Mouse (Mus musculus): ENCODE measurements around the gene Lax1.
A peak's percentile ranks its signal among the peaks of the same experiment; 100 is the strongest.
"Not testable (repeated sequence)": the region's sequence is repeated elsewhere in the genome, so short reads cannot be mapped to it uniquely, and the experiment has no call there.

The Lax1 gene

GRCm38 (mm10) chr1:133688301-133688700 is 1.6 kb downstream of the Lax1 start:
- DNase-seq (ENCODE audit: low spot score), result no peak

DNA sequence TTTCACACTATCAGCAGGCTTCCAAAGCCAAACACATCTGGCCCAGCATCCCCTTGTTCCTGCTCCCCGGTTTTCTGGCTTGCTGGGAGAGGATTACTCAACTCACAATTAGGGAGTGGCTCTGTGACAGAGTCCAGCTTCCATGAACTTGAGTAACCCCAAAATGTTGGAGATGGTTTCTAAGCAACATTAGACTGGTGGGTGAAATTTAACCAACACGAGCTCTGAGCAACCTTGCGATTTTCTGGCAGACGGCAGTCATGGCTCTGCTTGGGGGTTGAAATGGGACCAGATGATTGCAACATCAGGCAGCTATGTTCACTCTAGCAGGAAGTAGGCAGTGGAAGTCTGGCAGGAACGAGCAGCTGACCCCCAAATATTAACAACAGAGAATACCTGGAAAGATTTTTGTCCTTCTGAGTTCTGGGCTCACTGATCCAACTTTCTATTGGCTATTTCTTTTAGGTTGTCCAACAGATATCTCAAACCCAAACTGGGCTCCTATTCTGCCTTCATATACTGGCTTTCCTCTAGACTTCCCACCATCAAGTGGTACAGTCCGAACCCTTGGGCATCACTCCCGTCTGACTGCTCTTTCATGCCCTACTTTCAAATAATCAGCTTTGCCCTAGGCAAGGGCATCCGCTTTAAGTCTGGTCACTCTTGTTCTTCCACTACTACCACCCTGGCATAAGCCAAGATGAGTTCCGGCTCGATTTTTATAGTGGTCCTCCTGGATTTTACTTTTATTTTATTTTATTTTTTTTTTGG is 4.0 kb downstream of the Lax1 start:
- no peak for DNase-seq (ENCODE audit: low spot score)

DNA sequence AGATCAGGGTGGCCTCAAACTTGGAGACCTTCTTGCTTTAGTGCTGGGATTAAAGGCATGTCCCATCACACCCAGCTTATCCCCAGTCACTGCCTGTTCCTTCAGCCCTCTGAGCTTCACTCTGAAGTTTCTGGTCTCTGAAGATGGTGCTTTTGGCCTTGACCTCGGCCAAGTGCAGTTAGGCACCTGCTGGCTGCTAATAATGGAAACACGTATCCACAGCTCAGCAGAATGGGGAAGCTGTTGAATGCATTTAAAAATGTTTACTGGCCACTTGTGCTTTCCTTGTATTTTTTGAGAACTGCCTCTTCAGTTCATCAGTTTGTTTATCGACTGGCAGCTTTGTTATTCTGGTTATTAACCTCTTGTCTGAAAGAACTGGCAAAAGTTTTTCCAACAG is 18.1 kb downstream of the Lax1 start:
- no peak for DNase-seq (ENCODE audit: low spot score)

DNA sequence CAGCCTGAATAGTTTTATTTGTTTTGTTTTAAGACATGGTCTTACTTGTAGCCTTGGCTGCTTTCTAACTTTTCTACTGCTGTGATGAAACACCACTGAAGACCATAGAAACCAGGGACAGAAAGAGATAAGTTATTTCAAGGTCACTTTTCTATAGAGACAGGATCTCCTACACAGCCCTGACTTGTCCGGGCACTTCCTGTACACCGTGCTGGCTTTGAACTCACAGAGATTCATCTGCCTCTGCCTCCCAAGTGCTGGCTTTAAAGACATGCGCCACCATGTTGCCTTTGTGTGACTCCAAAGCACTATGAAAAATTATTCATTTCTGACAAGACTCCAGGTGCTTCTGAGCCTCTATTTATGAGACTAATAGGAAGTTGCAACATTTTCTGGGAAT is 18.6 kb downstream of the Lax1 start:
- no peak for DNase-seq (ENCODE audit: low spot score)

GRCm38 (mm10) chr1:133670776-133671175 is 19.1 kb downstream of the Lax1 start:
- no peak for DNase-seq (ENCODE audit: low spot score)

- DNase-seq (ENCODE audit: low spot score), result no peak
Measured at GRCm38 (mm10) chr1:133670190-133670589, 19.7 kb downstream of the Lax1 start.

DNA sequence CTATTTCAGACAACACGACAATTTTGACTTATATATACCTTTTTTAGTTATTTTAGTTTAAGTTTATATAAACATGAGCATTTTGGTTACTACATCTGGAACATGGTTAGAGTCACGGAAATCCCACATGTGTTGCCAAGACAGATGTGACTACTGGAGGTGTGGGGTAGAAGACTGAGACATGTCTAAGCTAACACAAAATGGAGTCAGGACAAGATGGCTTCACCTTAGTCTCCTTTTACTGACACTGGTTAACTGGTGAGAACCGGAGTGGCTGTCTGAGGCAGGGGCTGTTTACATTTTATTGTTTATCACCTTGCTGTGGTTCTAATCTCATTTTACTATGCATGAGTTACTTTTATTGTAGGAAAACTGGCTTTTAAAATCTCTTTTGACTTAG is 21.3 kb downstream of the Lax1 start:
- DNase-seq (ENCODE audit: low spot score), result no peak

DNA sequence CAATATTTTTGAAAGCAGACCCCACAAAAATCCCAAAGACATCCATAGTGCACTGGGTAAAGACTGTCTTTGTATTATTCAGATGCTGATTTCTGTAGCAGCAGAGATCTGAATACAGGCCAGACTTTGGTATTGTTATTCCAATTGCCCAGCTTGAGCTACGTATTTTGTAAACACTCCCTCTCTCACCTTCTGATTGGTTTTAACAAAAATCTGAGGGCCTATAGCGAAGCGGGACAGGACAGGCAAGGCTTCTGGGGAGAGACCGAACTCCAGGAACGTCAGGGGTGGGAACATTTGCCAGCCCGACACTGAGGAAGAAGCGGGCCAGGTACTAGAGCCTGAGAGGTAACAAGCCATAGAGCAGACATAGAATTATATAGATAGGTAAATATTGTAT is 22.2 kb downstream of the Lax1 start:
- no peak for DNase-seq (ENCODE audit: low spot score)

GRCm38 (mm10) chr1:133665713-133666112 is 24.2 kb downstream of the Lax1 start:
- not testable (repeated sequence) for DNase-seq (ENCODE audit: low spot score)

DNA sequence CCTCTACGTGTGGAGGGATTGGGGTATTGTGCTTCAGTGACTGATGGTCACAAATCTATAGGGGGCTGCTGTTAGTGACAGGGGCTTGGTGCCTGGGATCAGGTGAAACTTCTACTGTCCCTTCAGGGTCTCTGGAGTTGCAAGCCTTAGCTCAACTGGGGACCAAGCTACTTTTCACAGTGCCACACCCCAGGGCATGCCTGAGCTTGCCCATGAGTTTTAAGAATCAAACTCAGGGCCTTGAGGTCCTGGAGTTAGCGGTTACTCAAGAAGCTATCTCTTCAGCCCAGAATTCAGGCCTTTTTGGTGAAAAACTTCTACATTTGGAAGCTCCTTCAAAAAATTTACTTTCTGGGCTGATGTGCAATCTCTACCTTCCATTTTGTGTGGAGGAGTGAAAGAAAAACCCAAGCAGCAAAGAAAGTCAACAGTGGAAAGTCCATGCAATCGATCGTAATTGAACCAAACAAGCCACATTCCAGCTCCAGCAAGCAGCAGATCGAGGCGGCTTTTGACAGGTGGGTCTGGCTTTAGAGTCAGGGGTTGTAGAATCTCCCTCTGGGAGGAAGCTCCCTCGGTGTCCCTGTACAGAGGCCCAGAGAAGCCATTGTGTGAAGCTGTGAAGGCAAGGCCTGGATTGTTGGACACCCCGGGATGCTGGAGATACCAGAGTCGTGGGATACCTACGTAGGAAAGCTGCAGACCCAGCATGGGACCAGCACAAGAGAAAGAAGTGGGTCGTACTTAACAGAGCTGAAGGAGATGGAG is 25.5 kb downstream of the Lax1 start:
- no peak for DNase-seq (ENCODE audit: low spot score)

- no peak for DNase-seq (ENCODE audit: low spot score)
Measured at GRCm38 (mm10) chr1:133663427-133663826, 26.5 kb downstream of the Lax1 start.

GRCm38 (mm10) chr1:133662941-133663340 is 27.0 kb downstream of the Lax1 start:
- no peak for DNase-seq (ENCODE audit: low spot score)

DNA sequence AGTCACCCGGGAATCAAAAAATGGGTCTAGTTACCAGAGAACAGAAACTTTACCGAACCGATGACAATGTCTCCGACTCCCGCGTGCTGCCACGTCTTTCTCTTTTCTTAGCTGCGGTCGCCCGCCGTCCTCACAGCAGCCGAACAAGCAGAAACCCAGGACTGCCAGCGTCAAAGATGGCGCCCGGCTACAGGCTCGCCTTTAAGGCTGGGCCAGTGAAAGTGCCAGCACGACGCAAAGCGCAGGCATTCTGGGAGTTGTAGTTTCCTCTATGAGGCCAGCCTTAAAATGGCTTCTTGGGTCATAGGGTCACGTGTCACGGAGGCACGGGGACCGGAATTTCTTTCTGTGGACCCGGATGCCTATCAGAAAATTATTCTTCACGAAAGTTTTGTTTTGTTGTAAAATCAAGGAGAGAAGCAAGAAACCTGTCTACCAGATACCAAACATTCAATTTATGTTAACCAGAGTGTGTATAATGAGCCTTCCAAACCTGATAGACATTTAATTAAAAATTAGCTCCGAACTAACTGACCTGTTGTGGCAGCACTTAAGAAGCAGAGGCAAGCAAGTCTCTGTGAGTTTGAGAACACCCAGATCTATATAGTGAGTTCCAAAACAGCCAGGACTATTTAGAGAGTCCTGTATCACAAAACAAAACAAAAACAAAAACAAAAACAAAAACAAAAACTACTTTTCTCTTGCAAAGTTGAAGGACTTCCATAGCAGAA is 28.5 kb downstream of the Lax1 start, which contains the start of gene Gm38394:
Gene Gm38394 (minus strand): TSS at position 116 of the 731 bp plus-strand sequence.
- DNase-seq (ENCODE audit: low spot score), result peak; percentile 86

DNA sequence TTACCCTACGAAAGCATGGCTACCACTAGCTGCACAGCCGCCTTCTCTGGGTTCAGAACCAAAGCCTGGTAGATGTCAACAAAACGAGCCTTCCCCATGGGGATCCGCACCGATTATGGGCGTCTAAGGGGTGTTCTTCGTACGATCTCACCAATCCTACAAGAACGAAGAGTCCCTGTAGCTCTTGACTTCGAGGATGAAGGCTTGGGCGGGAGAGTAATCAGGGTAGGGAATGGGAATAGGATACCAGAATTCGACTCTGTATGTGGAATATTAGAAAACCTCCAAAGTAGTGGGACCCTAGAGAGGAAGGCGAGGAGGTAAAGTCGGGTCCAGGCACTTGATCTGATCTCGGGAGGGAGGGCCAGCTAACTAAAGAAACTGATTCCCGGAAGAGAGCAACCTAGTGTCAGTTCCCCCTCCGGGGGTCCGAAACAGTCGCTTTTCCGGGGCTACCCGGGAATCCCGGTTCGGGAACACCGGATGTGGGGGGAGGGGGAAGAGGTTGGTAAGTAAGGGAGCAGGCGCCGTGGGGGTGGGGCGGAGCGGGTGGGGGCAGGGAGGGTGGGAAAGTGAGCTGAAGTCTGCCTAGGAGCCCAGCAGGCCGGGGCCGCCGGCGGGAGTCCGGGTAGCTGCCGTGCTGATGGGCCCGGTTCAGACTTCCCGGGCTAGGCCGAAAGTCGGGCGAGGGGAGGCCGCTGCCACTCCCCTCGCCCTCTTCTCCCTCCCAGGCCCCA is 29.3 kb downstream of the Lax1 start, which contains the start of gene Zbed6:
Gene Zbed6 (minus strand): TSS at position 420 of the 737 bp plus-strand sequence.
- no peak for DNase-seq (ENCODE audit: low spot score)

GRCm38 (mm10) chr1:133658878-133659277 is 31.0 kb downstream of the Lax1 start:
- DNase-seq (ENCODE audit: low spot score), result no peak

- DNase-seq (ENCODE audit: low spot score), result no peak
Measured at GRCm38 (mm10) chr1:133656811-133657210, 33.1 kb downstream of the Lax1 start.

- no peak for DNase-seq (ENCODE audit: low spot score)
Measured at GRCm38 (mm10) chr1:133653033-133653432, 36.9 kb downstream of the Lax1 start.

- DNase-seq (ENCODE audit: low spot score), result no peak
Measured at GRCm38 (mm10) chr1:133650288-133651055, 39.4 kb downstream of the Lax1 start.

DNA sequence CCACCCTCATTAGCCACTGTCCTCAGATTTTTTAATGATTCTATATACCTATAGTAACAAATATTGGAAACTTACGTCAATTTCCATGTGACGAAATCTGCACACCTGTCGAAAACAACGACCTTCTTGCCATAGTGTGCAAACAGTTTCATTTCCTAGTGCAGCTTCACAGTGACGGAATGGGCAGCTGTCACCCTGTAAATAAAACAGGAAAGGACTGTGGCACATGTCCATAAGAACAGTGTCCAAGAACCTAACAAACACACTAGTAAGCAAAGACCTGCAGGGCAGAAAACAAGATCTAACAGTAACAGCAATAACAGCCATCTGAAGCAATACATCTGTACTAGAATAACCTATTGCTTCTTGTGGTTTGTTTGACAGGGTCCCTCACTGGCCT is 44.3 kb downstream of the Lax1 start:
- DNase-seq (ENCODE audit: low spot score), result no peak

DNA sequence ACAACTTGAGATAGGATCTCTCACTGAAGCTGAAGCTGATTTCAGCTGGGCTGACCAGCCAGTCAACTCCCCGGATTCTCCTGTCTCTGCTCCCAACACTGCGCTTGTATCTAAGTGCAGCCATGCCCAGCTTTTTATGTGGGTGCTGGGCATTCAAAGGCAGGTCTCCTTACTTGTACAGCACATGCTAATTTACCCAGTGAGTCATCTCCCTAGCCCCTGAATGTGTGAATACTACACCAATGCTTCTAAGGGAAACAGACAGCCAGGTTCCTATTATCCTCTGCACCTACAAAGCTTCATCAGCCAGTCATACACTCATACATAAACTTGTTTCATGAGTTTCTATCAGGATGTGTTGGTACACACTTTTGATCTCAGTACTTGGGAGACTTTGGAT is 48.7 kb downstream of the Lax1 start:
- DNase-seq (ENCODE audit: low spot score), result no peak

GRCm38 (mm10) chr1:133638517-133638916 is 51.4 kb downstream of the Lax1 start:
- DNase-seq (ENCODE audit: low spot score), result no peak
